Mouse (Mus musculus) G1E (cell line): Measurements from ENCODE around the gene Upk3bl. TPM values are rescaled to one million over a fixed set of nuclear protein-coding genes. Genes with fewer than 3 reads are reported as not detected.

ENCODE experiments used
- ATAC-seq: 2 replicates; pipeline ENCODE4 v1.8.0; 2016; ENCODE audit warnings: mild to moderate bottlenecking; ENCODE audit not compliant: insufficient number of reproducible peaks, poor library complexity, low FRiP score, severe bottlenecking; ENCODE audit errors: extremely low read depth
- DNase-seq: peaks from one replicate; pipeline ENCODE4 v3.0.0; 2012; ENCODE audit warnings: low spot score
- H3K27me3 ChIP-seq: 2 replicates; pipeline ENCODE4 v1.6.1; 2012; ENCODE audit warnings: mild to moderate bottlenecking, low read length, inconsistent platforms; ENCODE audit not compliant: insufficient read depth
- H3K36me3 ChIP-seq: replicated peaks from 2 replicates; pipeline ENCODE3; 2012; ENCODE audit warnings: mild to moderate bottlenecking, inconsistent platforms
- H3K4me1 ChIP-seq: 2 replicates; pipeline ENCODE4 v1.6.1; 2012; ENCODE audit warnings: low read depth, low read length, inconsistent platforms, mixed read lengths; ENCODE audit not compliant: insufficient read depth
- H3K4me3 ChIP-seq: 2 replicates; pipeline ENCODE4 v1.5.1; 2012; ENCODE audit warnings: low read depth, mild to moderate bottlenecking, inconsistent platforms, low read length, moderate library complexity, mixed read lengths
- H3K9me3 ChIP-seq: replicated peaks from 2 replicates; pipeline ENCODE4 v1.6.1; 2012; ENCODE audit warnings: inconsistent platforms
- CTCF ChIP-seq: IDR thresholded peaks from 2 replicates; pipeline ENCODE4 v1.5.1; 2012; ENCODE audit warnings: low read depth, low read length, inconsistent platforms, mixed read lengths
- GATA1 ChIP-seq: IDR thresholded peaks from 2 replicates; pipeline ENCODE4 v1.6.1; 2012; ENCODE audit warnings: borderline replicate concordance, low read length, inconsistent platforms, mixed read lengths
- GATA2 ChIP-seq: IDR thresholded peaks from 2 replicates; pipeline ENCODE4 v1.6.1; 2012; ENCODE audit warnings: low read depth, low read length, inconsistent platforms, borderline replicate concordance
- POLR2AphosphoS5 ChIP-seq: IDR thresholded peaks from 2 replicates; pipeline ENCODE4 v1.6.1; 2012; ENCODE audit warnings: low read depth, low read length, inconsistent platforms; ENCODE audit not compliant: insufficient replicate concordance
- TAL1 ChIP-seq: conservative IDR thresholded peaks from 2 replicates; pipeline ENCODE4 v1.6.1; 2012; ENCODE audit warnings: low read depth, low read length, inconsistent platforms, mixed read lengths
- polyA plus RNA-seq: library from polyadenylated mRNA; stranded (reverse); fragments of >175 nt; gene quantifications from 2 replicates; pipeline ENCODE4 v1.2.3, GENCODE M21; 2012
- total RNA-seq, 2 experiments: library from RNA; stranded (forward) in 1 of 2; stranded (reverse) in 1 of 2; fragments of 200-1000 nt in 1 of 2; fragments of >200 nt in 1 of 2; fragmentation: Nextera tagmentation in 1 of 2; gene quantifications; 2 replicates each; pipeline ENCODE4 v1.2.3; 2014 to 2017

The Upk3bl gene
- total and polyA plus RNA-seq, 3 experiments = not detected

GRCm38 (mm10) chr5:136034868-136035267, 19.4 kb upstream of the Upk3bl start:
- ATAC-seq = no peak
- no peak for DNase-seq
- Histone ChIP-seq H3K4me3 (no peak overlapping the region), H3K27me3 (peaks cover 10% of the 10 kb centered on the region), H3K36me3 (peaks cover 31% of the 10 kb centered on the region), H3K9me3 (no peaks in the 10 kb centered on the region), H3K4me1 (peaks cover 17% of the 10 kb centered on the region)
- TF ChIP-seq GATA2 = no peak
- no peak for TF ChIP-seq POLR2AphosphoS5
- no peak for TF ChIP-seq GATA1
- no peak for TF ChIP-seq TAL1

GRCm38 (mm10) chr5:136035285-136035684, 19.0 kb upstream of the Upk3bl start:
- Histone ChIP-seq H3K27me3 (peaks cover 10% of the 10 kb centered on the region), H3K36me3 (peaks cover 26% of the 10 kb centered on the region), H3K4me1 (peaks cover 21% of the 10 kb centered on the region), H3K9me3 (no peaks in the 10 kb centered on the region), H3K4me3 (no peak overlapping the region)
- no peak for DNase-seq
- no peak for ATAC-seq
- no peak for TF ChIP-seq TAL1
- no peak for TF ChIP-seq CTCF
- TF ChIP-seq GATA2 = no peak
- no peak for TF ChIP-seq GATA1
- no peak for TF ChIP-seq POLR2AphosphoS5

GRCm38 (mm10) chr5:136036667-136037066, 17.6 kb upstream of the Upk3bl start:
- DNase-seq (no peak), ATAC-seq (no peak)
- Histone ChIP-seq H3K9me3 (no peaks in the 10 kb centered on the region), H3K4me3 (no peak overlapping the region), H3K27me3 (peaks cover 10% of the 10 kb centered on the region), H3K36me3 (peaks cover 13% of the 10 kb centered on the region), H3K4me1 (peaks cover 27% of the 10 kb centered on the region)
- no peak for TF ChIP-seq TAL1
- no peak for TF ChIP-seq GATA1
- TF ChIP-seq GATA2 = no peak
- TF ChIP-seq POLR2AphosphoS5 = no peak
- TF ChIP-seq CTCF = no peak

- TF ChIP-seq GATA1 (no peak), TAL1 (peak; percentile 42; the same call in 1 of the 2 replicates), CTCF (no peak), GATA2 (no peak), POLR2AphosphoS5 (no peak)
- ATAC-seq (no peak), DNase-seq (no peak)
- Histone ChIP-seq H3K4me1 (peaks cover 27% of the 10 kb centered on the region), H3K27me3 (peaks cover 16% of the 10 kb centered on the region), H3K36me3 (no peaks in the 10 kb centered on the region), H3K4me3 (no peak within 1 kb of the TSS), H3K9me3 (no peaks in the 10 kb centered on the region)
Observed at GRCm38 (mm10) chr5:136038258-136039214, 15.8 kb upstream of the Upk3bl start, which contains the start of gene Upk3b. Gene Upk3b (plus strand): TSS chr5:136038496.

GRCm38 (mm10) chr5:136040210-136040609, 14.1 kb upstream of the Upk3bl start:
- TF ChIP-seq GATA1 = no peak
- TF ChIP-seq TAL1 = no peak
- no peak for TF ChIP-seq GATA2
- no peak for TF ChIP-seq POLR2AphosphoS5
- no peak for TF ChIP-seq CTCF
- Histone ChIP-seq H3K36me3 (no peaks in the 10 kb centered on the region), H3K27me3 (peaks cover 20% of the 10 kb centered on the region), H3K4me1 (peaks cover 27% of the 10 kb centered on the region), H3K4me3 (no peak overlapping the region), H3K9me3 (no peaks in the 10 kb centered on the region)
- ATAC-seq = no peak
- DNase-seq = no peak

GRCm38 (mm10) chr5:136041260-136041659, 13.0 kb upstream of the Upk3bl start:
- H3K4me3 ChIP-seq = no peak overlapping the region
- no peaks in the 10 kb centered on the region for H3K36me3 ChIP-seq
- H3K27me3 ChIP-seq = peaks cover 20% of the 10 kb centered on the region
- DNase-seq (no peak), ATAC-seq (no peak)
- H3K4me1 ChIP-seq = peaks cover 27% of the 10 kb centered on the region
- TF ChIP-seq GATA2 = no peak
- no peaks in the 10 kb centered on the region for H3K9me3 ChIP-seq
